Mouse (Mus musculus) hindbrain, embryonic 12.5 days (tissue): ENCODE results near the gene Mpdu1. TPM values are rescaled to one million over a fixed set of nuclear protein-coding genes. Genes with fewer than 3 reads are reported as not detected.
"Not testable (repeated sequence)": the region's sequence is repeated elsewhere in the genome, so short reads cannot be mapped to it uniquely, and the experiment has no call there.

ENCODE experiments used
- ATAC-seq: fragments of 200-750 bp; cut with Nextera tagmentation; 2 replicates; pipeline ENCODE4 v1.8.0; 2017; ENCODE audit warnings: moderate TSS enrichment; ENCODE audit not compliant: low FRiP score
- H3K27ac ChIP-seq: fragments of 300-500 bp; sonication (generic); 2 replicates; pipeline ENCODE4 v1.5.1; 2016; ENCODE audit warnings: mild to moderate bottlenecking
- H3K27me3 ChIP-seq: fragments of 300-500 bp; sonication (generic); 2 replicates; pipeline ENCODE4 v1.6.1; 2016; ENCODE audit warnings: mild to moderate bottlenecking
- H3K36me3 ChIP-seq: fragments of 300-500 bp; sonication (generic); 2 replicates; pipeline ENCODE4 v1.6.1; 2016; ENCODE audit warnings: mild to moderate bottlenecking
- H3K4me1 ChIP-seq: fragments of 300-500 bp; sonication (generic); 2 replicates; pipeline ENCODE4 v1.6.1; 2016
- H3K4me2 ChIP-seq: fragments of 300-500 bp; sonication (generic); replicated peaks from 2 replicates; pipeline ENCODE4 v1.6.1; 2016; ENCODE audit warnings: mild to moderate bottlenecking
- H3K4me3 ChIP-seq: fragments of 300-500 bp; sonication (generic); 2 replicates; pipeline ENCODE4 v1.5.1; 2016; ENCODE audit warnings: mild to moderate bottlenecking
- H3K9ac ChIP-seq: fragments of 300-500 bp; sonication (generic); 2 replicates; pipeline ENCODE4 v1.6.1; 2016; ENCODE audit warnings: mild to moderate bottlenecking, moderate library complexity
- H3K9me3 ChIP-seq: fragments of 300-500 bp; sonication (generic); replicated peaks from 2 replicates; pipeline ENCODE4 v1.6.1; 2016; ENCODE audit warnings: mild to moderate bottlenecking
- WGBS: fragments of 180-500 bp; shearing (Covaris S2); methylation state at CpG from one replicate; pipeline ENCODE4 v1.1.7; 2016; 5-methylcytosine and 5-hydroxymethylcytosine counted together
- polyA plus RNA-seq: library from polyadenylated mRNA; unstranded; fragments of >200 nt; fragmentation: Nextera tagmentation; extraction: Ambion mirVana; gene quantifications from 2 replicates; pipeline ENCODE4 v1.2.1, GENCODE M21; 2016

Mpdu1 gene
- polyA plus RNA-seq, result 68.0 and 69.1 TPM in 2 replicates

- Histone ChIP-seq H3K36me3 (peaks cover 53% of the 10 kb centered on the region), H3K27me3 (no peaks in the 10 kb centered on the region), H3K4me3 (peak within 1 kb of the TSS; percentile 48), H3K27ac (peak within 1 kb of the TSS; percentile 97), H3K4me1 (peaks cover 20% of the 10 kb centered on the region), H3K9me3 (no peaks in the 10 kb centered on the region), H3K9ac (peak within 1 kb of the TSS; percentile 61), H3K4me2 (peak within 1 kb of the TSS; percentile 57)
- under 1% methylated on average over 48 of the region's 48 CpGs for WGBS
- ATAC-seq, result peak; percentile 96
These were observed at the start of gene Mpdu1 for GRCm38 (mm10) chr11:69662213-69662966. Mpdu1 (minus strand) TSS chr11:69662642.

- WGBS, result 80% methylated on average over 2 of the region's 2 CpGs
- ATAC-seq, result no peak
- H3K9ac ChIP-seq, result no peak overlapping the region
These were observed 48.6 kb upstream of the Mpdu1 start for GRCm38 (mm10) chr11:69711082-69711481.

GRCm38 (mm10) chr11:69710470-69710869, 48.0 kb upstream of the Mpdu1 start:
- Histone ChIP-seq H3K27ac (no peak overlapping the region), H3K9me3 (no peaks in the 10 kb centered on the region), H3K4me1 (no peaks in the 10 kb centered on the region), H3K36me3 (no peaks in the 10 kb centered on the region), H3K4me3 (no peak overlapping the region), H3K27me3 (0 out of 2 replicates have a peak, but pooled peaks cover 2% of the 10 kb centered on the region), H3K9ac (no peak overlapping the region), H3K4me2 (no peak overlapping the region)
- 69% methylated on average over 3 of the region's 3 CpGs for WGBS
- no peak for ATAC-seq

More at GRCm38 (mm10) chr11:69711082-69711481, 48.6 kb upstream of the Mpdu1 start:
- Histone ChIP-seq H3K4me2 (no peak overlapping the region), H3K36me3 (no peaks in the 10 kb centered on the region), H3K9me3 (no peaks in the 10 kb centered on the region), H3K4me1 (peaks cover 5% of the 10 kb centered on the region), H3K27me3 (0 out of 2 replicates have a peak, but pooled peaks cover 2% of the 10 kb centered on the region), H3K4me3 (no peak overlapping the region), H3K27ac (no peak overlapping the region)

GRCm38 (mm10) chr11:69709554-69710446, 47.4 kb upstream of the Mpdu1 start:
- no peaks in the 10 kb centered on the region for H3K36me3 ChIP-seq
- H3K4me3 ChIP-seq, result no peak overlapping the region
- H3K27ac ChIP-seq, result no peak overlapping the region
- H3K4me1 ChIP-seq, result no peaks in the 10 kb centered on the region
- H3K9ac ChIP-seq, result no peak overlapping the region
- WGBS, result 47% methylated on average over 11 of the region's 11 CpGs
- ATAC-seq, result no peak
- 0 out of 2 replicates have a peak, but pooled peaks cover 2% of the 10 kb centered on the region for H3K27me3 ChIP-seq
- H3K9me3 ChIP-seq, result no peaks in the 10 kb centered on the region
- H3K4me2 ChIP-seq, result no peak overlapping the region

- 0 out of 2 replicates have a peak, but pooled peaks cover 2% of the 10 kb centered on the region for H3K27me3 ChIP-seq
- H3K9ac ChIP-seq, result no peak overlapping the region
- no peak for ATAC-seq
- H3K4me3 ChIP-seq, result no peak overlapping the region
- no peak overlapping the region for H3K4me2 ChIP-seq
- 77% methylated on average over 3 of the region's 3 CpGs for WGBS
- no peaks in the 10 kb centered on the region for H3K36me3 ChIP-seq
- no peaks in the 10 kb centered on the region for H3K9me3 ChIP-seq
- H3K4me1 ChIP-seq, result no peaks in the 10 kb centered on the region
- no peak overlapping the region for H3K27ac ChIP-seq
These were observed 46.3 kb upstream of the Mpdu1 start for GRCm38 (mm10) chr11:69708614-69709265.

GRCm38 (mm10) chr11:69707873-69708381, 45.5 kb upstream of the Mpdu1 start:
- no peak overlapping the region for H3K4me3 ChIP-seq
- H3K27me3 ChIP-seq, result no peaks in the 10 kb centered on the region
- H3K36me3 ChIP-seq, result no peaks in the 10 kb centered on the region
- ATAC-seq, result no peak
- WGBS, result 81% methylated on average over 4 of the region's 4 CpGs
- no peak overlapping the region for H3K9ac ChIP-seq
- no peaks in the 10 kb centered on the region for H3K9me3 ChIP-seq
- H3K4me1 ChIP-seq, result no peaks in the 10 kb centered on the region
- H3K4me2 ChIP-seq, result no peak overlapping the region
- no peak overlapping the region for H3K27ac ChIP-seq

GRCm38 (mm10) chr11:69707480-69707847, 45.0 kb upstream of the Mpdu1 start:
- 84% methylated on average over 4 of the region's 4 CpGs for WGBS
- no peaks in the 10 kb centered on the region for H3K27me3 ChIP-seq
- H3K4me1 ChIP-seq, result no peaks in the 10 kb centered on the region
- H3K9ac ChIP-seq, result no peak overlapping the region
- no peaks in the 10 kb centered on the region for H3K36me3 ChIP-seq
- H3K4me2 ChIP-seq, result no peak overlapping the region
- no peaks in the 10 kb centered on the region for H3K9me3 ChIP-seq
- no peak overlapping the region for H3K4me3 ChIP-seq
- H3K27ac ChIP-seq, result no peak overlapping the region
- no peak for ATAC-seq

GRCm38 (mm10) chr11:69706775-69707479, 44.5 kb upstream of the Mpdu1 start:
- Histone ChIP-seq H3K4me3 (no peak overlapping the region), H3K27ac (no peak overlapping the region)
- 49% methylated on average over 6 of the region's 6 CpGs for WGBS

GRCm38 (mm10) chr11:69704613-69705010, 42.2 kb upstream of the Mpdu1 start:
- no peaks in the 10 kb centered on the region for H3K9me3 ChIP-seq
- no peak overlapping the region for H3K9ac ChIP-seq
- no peaks in the 10 kb centered on the region for H3K36me3 ChIP-seq
- H3K4me2 ChIP-seq, result no peak overlapping the region
- H3K27me3 ChIP-seq, result no peaks in the 10 kb centered on the region
- H3K27ac ChIP-seq, result no peak overlapping the region
- no peaks in the 10 kb centered on the region for H3K4me1 ChIP-seq
- no peak for ATAC-seq
- WGBS, result 45% methylated on average over 2 of the region's 2 CpGs
- H3K4me3 ChIP-seq, result no peak overlapping the region

More at GRCm38 (mm10) chr11:69706775-69707479, 44.5 kb upstream of the Mpdu1 start:
- Histone ChIP-seq H3K36me3 (no peaks in the 10 kb centered on the region), H3K4me1 (no peaks in the 10 kb centered on the region), H3K9me3 (no peaks in the 10 kb centered on the region), H3K9ac (no peak overlapping the region), H3K4me2 (no peak overlapping the region), H3K27me3 (no peaks in the 10 kb centered on the region)
- no peak for ATAC-seq

- ATAC-seq, result no peak
- Histone ChIP-seq H3K4me1 (no peaks in the 10 kb centered on the region), H3K27ac (no peak overlapping the region), H3K4me3 (no peak overlapping the region), H3K4me2 (no peak overlapping the region), H3K9ac (no peak overlapping the region), H3K36me3 (no peaks in the 10 kb centered on the region), H3K9me3 (no peaks in the 10 kb centered on the region), H3K27me3 (no peaks in the 10 kb centered on the region)
- 70% methylated on average over 8 of the region's 8 CpGs for WGBS
These were observed 41.6 kb upstream of the Mpdu1 start for GRCm38 (mm10) chr11:69703814-69704612.

- WGBS, result 57% methylated on average over 3 of the region's 3 CpGs
- H3K27me3 ChIP-seq, ATAC-seq, H3K4me3 ChIP-seq, H3K4me2 ChIP-seq, H3K4me1 ChIP-seq, H3K36me3 ChIP-seq, H3K27ac ChIP-seq, H3K9me3 ChIP-seq, H3K9ac ChIP-seq: not testable (repeated sequence)
These were observed 40.9 kb upstream of the Mpdu1 start for GRCm38 (mm10) chr11:69703381-69703780.
